Mouse (Mus musculus): ENCODE results near the gene Tgfbrap1. TPM values are rescaled to one million over a fixed set of nuclear protein-coding genes. Genes with fewer than 3 reads are reported as not detected.

Gene Tgfbrap1
- 13.6 and 14.2 TPM in 2 replicates for polyA plus RNA-seq (2015; fragmentation: Nextera tagmentation; extraction: Ambion mirVana)

DNA sequence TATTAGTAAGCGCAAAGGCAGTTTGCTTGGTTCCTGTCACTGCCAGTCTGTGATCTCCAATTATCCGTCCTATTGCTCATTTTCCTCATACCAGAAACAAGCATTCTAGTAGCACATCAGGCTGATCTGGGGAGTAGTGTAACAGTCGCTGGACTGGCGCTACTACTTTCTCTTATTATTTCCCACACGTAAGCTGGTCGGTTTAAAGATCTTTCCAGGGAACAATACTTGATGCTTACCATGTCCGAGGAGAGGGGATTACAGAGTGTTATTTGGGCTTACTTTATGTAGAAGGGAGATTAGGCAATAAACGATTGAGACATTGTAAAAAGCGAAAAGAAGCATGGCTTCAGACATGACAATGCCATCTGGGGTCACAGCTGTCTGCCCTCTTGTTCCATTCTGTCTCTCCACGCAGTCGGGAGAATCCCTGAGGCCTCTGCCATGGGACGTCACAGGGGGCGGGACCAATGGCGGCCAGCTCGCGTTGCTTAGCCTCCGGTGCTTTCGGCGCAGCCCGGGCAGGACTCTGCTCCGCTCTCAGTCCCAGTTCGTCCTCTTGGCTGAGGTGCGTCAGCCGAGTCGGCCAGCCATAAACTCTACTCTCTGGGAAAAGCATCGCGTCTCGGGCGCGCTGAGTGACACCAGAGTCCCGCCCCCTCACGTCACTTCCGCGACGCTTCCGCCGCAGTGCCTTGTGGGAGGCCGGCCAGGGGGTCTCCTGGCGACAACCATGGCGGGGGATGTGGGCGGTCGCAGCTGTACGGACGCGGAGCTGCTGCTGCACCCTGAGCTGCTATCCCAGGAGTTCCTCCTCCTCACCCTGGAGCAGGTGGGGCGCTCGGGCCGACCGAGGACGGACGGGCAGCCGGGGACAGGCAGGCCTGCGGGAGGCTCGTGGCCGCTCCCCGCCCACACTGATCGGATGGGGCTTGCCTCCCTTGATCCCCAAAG, at the start of gene Tgfbrap1, which contains the start of gene AI597479:
Gene Tgfbrap1 (minus strand): TSS at position 607 of the 954 bp plus-strand sequence.
Gene AI597479 (plus strand): TSS at position 680 of the 954 bp plus-strand sequence.
- WGBS: 1% methylated on average over 57 of the region's 57 CpGs

DNA sequence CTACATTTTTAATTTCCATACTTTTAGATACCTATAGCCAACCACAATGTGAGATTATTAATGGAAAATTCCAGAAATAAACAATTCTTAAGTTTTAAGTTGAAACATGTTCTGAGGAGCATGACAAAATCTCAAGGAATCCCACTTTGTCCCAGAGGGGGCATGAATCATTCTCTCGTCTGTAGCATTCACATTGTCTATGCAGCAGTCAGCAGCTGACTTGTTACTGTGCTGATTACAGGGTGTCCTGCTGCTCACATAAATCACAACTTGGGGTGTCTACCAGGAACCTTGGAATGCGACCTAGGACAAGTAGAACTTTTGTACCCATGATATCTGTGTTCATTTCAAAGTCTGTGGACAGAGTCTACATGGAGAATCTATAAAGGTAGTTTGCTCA, 49.0 kb upstream of the Tgfbrap1 start:
- no peak for ATAC-seq (ENCODE audit: low read depth)
- no peak overlapping the region for H3K27ac ChIP-seq (replicated peaks)
- no peaks in the 10 kb centered on the region for H3K4me1 ChIP-seq (replicated peaks)
- H3K4me2 ChIP-seq: no peak overlapping the region
- H3K27me3 ChIP-seq: no peaks in the 10 kb centered on the region
- no peak overlapping the region for H3K9ac ChIP-seq
- no peaks in the 10 kb centered on the region for H3K36me3 ChIP-seq
- 46% methylated on average over 2 of the region's 2 CpGs for WGBS
- no peaks in the 10 kb centered on the region for H3K9me3 ChIP-seq
- H3K4me3 ChIP-seq: no peak overlapping the region

More for the DNA sequence above, at the start of gene Tgfbrap1, which contains the start of gene AI597479:
- ATAC-seq (ENCODE audit: low read depth): peak; percentile 97
- peaks cover 24% of the 10 kb centered on the region for H3K36me3 ChIP-seq
- H3K9ac ChIP-seq: peak within 1 kb of the TSS; percentile 94
- peak within 1 kb of the TSS; percentile 98 for H3K27ac ChIP-seq (replicated peaks)
- H3K9me3 ChIP-seq: no peaks in the 10 kb centered on the region
- peak within 1 kb of the TSS; percentile 89 for H3K4me2 ChIP-seq
- peaks cover 34% of the 10 kb centered on the region for H3K4me1 ChIP-seq (replicated peaks)
- no peaks in the 10 kb centered on the region for H3K27me3 ChIP-seq
- H3K4me3 ChIP-seq: peak within 1 kb of the TSS; percentile 91

DNA sequence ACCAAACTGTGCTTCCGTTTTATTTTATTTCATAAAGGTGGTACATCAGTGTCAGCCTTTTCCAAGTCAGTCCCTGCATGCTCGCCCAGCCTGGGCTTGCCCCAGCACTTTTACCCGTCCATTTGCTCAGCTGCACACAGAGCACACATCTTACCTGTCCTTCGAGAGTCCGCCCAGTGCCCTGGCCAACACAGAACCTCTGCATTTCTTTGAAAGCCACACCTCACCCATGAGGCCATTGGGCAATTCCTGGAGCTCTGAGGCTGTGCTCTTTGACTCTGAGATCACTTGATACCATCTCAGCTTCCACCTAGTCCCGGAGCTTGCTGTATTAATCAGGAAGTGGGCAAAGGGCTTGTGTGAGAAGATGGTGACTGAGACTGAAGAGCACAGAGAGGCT, 47.0 kb upstream of the Tgfbrap1 start:
- H3K4me2 ChIP-seq: no peak overlapping the region
- no peaks in the 10 kb centered on the region for H3K27me3 ChIP-seq
- WGBS: 89% methylated on average over 6 of the region's 6 CpGs
- H3K4me1 ChIP-seq (replicated peaks): no peaks in the 10 kb centered on the region
- no peak overlapping the region for H3K9ac ChIP-seq
- H3K36me3 ChIP-seq: no peaks in the 10 kb centered on the region
- no peak overlapping the region for H3K4me3 ChIP-seq
- H3K27ac ChIP-seq (replicated peaks): no peak overlapping the region
- ATAC-seq (ENCODE audit: low read depth): no peak
- H3K9me3 ChIP-seq: no peaks in the 10 kb centered on the region

DNA sequence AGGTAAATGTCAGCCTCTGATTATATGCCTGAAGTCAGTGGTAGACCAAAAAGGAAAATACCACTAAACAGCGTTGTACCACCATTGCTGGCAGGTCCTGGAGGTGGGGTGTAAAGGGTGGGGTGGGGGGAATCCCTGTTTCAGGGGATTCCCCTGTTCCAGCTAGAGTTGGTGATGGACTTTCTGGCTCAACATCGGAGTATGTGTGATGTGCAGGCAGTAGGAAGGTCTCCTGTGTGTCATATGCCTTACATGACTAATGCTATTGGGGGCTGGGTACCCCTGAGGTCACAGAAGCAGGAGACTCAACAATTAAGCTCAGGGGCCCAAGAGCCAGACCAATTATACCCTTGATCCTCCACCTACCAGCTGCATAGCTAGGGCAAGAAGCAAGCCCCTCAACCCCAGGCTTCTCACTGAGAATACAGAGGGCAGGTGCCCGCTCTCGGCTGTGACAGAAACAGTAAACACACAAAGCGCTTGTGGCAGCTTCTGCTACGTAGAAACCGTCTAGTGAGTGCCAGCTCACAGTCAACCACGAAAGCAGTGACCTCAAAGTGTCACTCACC, 46.0 kb upstream of the Tgfbrap1 start:
- H3K4me3 ChIP-seq: no peak overlapping the region
- WGBS: 92% methylated on average over 8 of the region's 8 CpGs

DNA sequence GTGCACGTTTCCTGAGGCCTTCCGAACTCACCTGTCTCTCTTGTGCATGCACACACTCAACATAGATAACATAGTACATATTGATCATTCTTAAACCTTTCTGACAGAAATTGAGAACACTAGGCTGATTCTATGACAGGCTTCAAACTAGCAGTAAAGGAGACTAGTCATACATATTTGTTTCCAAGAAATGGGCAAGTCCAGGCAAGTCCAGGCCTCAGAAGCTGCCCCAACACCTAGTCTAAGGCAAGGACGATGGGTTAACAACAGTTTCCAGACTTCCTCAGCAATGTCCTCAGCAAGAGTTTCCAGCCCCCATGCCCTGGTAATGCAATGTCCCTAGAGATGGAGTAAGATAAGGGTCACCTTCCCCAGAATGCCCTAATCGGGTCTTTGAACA, 45.4 kb upstream of the Tgfbrap1 start:
- Histone ChIP-seq H3K4me3 (no peak overlapping the region), H3K27ac (replicated peaks) (no peak overlapping the region), H3K9me3 (no peaks in the 10 kb centered on the region), H3K4me2 (no peak overlapping the region), H3K9ac (no peak overlapping the region), H3K36me3 (no peaks in the 10 kb centered on the region), H3K4me1 (replicated peaks) (no peaks in the 10 kb centered on the region), H3K27me3 (no peaks in the 10 kb centered on the region)
- ATAC-seq (ENCODE audit: low read depth): no peak
- 93% methylated on average over 4 of the region's 4 CpGs for WGBS

More for the DNA sequence above, 46.0 kb upstream of the Tgfbrap1 start:
- Histone ChIP-seq H3K9me3 (no peaks in the 10 kb centered on the region), H3K9ac (no peak overlapping the region), H3K36me3 (no peaks in the 10 kb centered on the region), H3K27ac (replicated peaks) (no peak overlapping the region), H3K4me1 (replicated peaks) (no peaks in the 10 kb centered on the region), H3K4me2 (no peak overlapping the region), H3K27me3 (no peaks in the 10 kb centered on the region)
- ATAC-seq (ENCODE audit: low read depth): no peak

DNA sequence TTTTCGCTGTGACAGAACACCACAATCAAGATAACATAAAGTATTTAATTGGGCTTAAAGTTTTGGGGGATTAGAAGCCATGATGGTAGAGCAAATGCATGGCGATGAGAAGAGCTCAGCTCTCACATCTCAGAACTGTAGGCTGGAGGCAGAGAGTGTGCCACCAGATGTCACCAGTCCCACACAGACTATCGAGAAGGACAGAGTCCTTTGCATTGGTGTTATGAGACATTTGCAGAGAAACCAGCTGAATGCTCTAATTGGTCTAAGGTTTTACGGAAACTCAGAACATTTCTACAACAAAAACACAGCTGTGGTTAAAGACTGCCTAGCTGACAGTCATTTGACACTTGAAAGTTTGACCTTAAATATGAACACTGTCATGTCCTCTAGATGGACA, 44.8 kb upstream of the Tgfbrap1 start:
- no peak overlapping the region for H3K4me3 ChIP-seq
- H3K27me3 ChIP-seq: no peaks in the 10 kb centered on the region
- no peaks in the 10 kb centered on the region for H3K9me3 ChIP-seq
- H3K4me2 ChIP-seq: no peak overlapping the region
- no peak overlapping the region for H3K9ac ChIP-seq
- H3K4me1 ChIP-seq (replicated peaks): no peaks in the 10 kb centered on the region
- 84% methylated on average over 4 of the region's 4 CpGs for WGBS
- ATAC-seq (ENCODE audit: low read depth): no peak
- H3K27ac ChIP-seq (replicated peaks): no peak overlapping the region
- H3K36me3 ChIP-seq: no peaks in the 10 kb centered on the region

DNA sequence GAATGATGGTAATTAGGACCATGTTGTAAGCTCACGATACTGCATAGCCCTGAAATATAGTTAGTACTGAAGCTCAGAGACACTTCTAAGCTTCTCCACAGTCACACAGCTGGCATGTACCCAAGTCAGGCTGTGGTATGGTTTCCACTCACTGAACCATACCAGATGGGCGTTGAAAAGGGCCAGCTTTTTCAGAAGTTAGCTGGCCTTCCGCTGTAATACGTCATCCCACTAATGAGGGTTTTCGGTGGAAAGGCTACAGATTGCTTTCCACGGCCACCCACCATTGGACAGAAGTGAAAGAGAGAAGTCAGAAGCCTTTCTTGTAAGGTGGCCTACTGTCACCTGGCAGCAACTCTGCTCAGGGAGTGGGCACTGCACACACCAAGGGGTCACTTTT, 44.4 kb upstream of the Tgfbrap1 start:
- H3K9me3 ChIP-seq: no peaks in the 10 kb centered on the region
- no peaks in the 10 kb centered on the region for H3K27me3 ChIP-seq
- WGBS: 77% methylated on average over 6 of the region's 6 CpGs
- H3K27ac ChIP-seq (replicated peaks): no peak overlapping the region
- no peaks in the 10 kb centered on the region for H3K36me3 ChIP-seq
- no peak for ATAC-seq (ENCODE audit: low read depth)
- no peak overlapping the region for H3K9ac ChIP-seq
- H3K4me3 ChIP-seq: no peak overlapping the region
- H3K4me1 ChIP-seq (replicated peaks): no peaks in the 10 kb centered on the region
- H3K4me2 ChIP-seq: no peak overlapping the region

DNA sequence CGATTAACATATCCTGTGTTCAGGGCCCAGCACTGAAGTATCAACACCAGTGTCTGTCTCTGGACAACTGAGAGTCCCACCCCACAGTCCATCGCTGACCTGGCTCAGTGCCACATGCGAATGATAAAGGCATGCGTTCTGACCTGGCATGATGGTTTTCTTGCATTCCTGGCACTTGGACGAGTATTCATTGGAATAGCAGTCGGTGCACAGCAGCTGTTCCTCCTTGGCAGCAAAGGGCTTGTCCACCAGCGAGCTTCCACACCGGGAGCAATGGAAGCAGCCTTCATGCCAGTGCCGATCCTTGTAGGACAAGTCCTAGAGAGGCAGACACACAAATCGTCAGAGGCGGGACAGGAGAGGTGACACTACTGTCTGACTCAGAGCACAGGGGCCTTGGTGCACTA, 43.1 kb upstream of the Tgfbrap1 start:
- Histone ChIP-seq H3K27me3 (no peaks in the 10 kb centered on the region), H3K36me3 (no peaks in the 10 kb centered on the region), H3K4me2 (no peak overlapping the region), H3K9ac (no peak overlapping the region), H3K9me3 (no peaks in the 10 kb centered on the region), H3K27ac (replicated peaks) (no peak overlapping the region), H3K4me1 (replicated peaks) (no peaks in the 10 kb centered on the region), H3K4me3 (no peak overlapping the region)
- no peak for ATAC-seq (ENCODE audit: low read depth)
- 81% methylated on average over 11 of the region's 11 CpGs for WGBS

DNA sequence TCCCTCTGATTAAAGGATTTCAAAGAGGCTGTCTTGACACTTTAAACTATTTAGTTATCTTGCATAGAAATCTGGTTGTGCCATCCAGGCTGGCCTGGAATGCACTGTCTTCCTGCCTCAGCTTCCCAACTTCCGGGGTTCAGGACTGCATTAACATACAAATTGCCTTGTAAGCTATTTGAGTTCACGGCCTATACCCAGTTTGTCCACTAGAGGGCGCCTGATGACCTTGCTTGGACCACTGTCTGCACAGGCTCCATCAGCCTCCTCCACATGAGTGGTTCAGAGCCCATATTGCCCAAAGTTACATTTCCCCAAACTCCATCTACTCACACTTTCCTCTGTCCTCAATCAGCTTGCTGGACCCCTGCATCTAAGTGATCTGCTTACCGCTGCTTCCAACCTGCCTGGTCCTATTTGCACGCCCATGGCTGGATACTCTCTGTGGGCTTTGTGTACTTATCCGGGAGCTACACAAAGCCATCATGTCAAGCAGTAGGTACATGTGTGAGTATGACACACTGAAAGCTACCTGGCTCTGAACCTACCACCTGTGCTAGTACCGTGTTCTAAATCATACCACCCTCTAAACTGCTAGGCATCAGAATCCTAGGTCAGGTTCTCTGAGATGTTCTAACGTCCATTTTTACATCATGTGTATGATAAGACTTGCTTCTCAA, 41.3 kb upstream of the Tgfbrap1 start:
- H3K4me3 ChIP-seq: no peak overlapping the region
- 53% methylated on average over 8 of the region's 8 CpGs for WGBS
- H3K36me3 ChIP-seq: no peaks in the 10 kb centered on the region
- peak; percentile 82 for ATAC-seq (ENCODE audit: low read depth)
- H3K9me3 ChIP-seq: no peaks in the 10 kb centered on the region
- no peak overlapping the region for H3K27ac ChIP-seq (replicated peaks)
- H3K27me3 ChIP-seq: no peaks in the 10 kb centered on the region
- H3K9ac ChIP-seq: no peak overlapping the region
- H3K4me1 ChIP-seq (replicated peaks): no peaks in the 10 kb centered on the region
- H3K4me2 ChIP-seq: no peak overlapping the region

DNA sequence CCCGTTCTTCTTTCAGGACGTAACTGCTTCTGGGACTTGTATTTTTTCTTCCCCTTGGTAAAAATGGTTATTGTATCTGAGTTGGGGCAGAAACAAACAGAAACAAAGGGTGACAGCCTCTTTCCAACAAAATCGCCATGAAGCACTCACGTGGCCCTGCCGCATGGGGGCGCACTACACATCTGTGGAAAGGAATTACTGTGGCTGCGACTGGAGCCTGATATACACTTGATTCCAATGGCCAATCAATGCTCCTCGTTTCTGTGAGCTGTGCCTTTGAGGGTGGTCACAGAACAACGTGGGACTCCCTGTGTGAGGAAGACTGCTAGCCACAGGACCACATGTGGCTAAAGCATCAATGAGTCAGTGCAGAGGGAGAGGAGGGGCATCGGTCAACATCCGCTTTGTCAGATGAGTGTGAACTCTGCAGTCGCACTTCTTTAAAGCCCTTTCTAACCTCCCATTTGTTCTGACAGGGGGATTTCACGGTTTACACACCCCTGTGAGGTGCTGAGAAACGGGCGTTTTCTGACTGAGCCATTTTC, 39.9 kb upstream of the Tgfbrap1 start:
- Histone ChIP-seq H3K4me2 (no peak overlapping the region), H3K36me3 (no peaks in the 10 kb centered on the region), H3K27ac (replicated peaks) (no peak overlapping the region), H3K9ac (no peak overlapping the region), H3K27me3 (no peaks in the 10 kb centered on the region), H3K4me1 (replicated peaks) (no peaks in the 10 kb centered on the region), H3K9me3 (no peaks in the 10 kb centered on the region), H3K4me3 (no peak overlapping the region)
- 73% methylated on average over 15 of the region's 15 CpGs for WGBS
- ATAC-seq (ENCODE audit: low read depth): no peak

DNA sequence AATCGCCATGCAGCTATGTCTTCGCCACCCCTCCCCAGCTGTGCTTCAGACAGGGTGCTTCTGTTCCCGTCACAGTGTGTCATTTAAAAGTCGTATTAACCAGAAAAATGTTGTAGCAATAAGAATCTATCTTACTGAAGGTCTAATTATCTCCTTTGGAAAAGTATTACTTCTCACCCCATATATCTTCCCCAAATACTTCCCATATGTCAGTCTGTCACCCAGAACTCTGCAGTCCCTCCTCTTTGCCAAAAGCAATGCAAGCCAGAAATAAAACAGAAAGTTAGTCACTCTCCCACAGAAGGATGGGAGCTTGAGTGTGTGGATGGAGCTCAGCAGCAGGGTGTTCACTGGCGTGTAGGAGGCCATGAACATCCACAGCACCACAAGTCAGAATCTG, 38.9 kb upstream of the Tgfbrap1 start:
- Histone ChIP-seq H3K27ac (replicated peaks) (no peak overlapping the region), H3K9me3 (no peaks in the 10 kb centered on the region)
- 88% methylated on average over 5 of the region's 5 CpGs for WGBS

More for the DNA sequence above, 38.9 kb upstream of the Tgfbrap1 start:
- no peaks in the 10 kb centered on the region for H3K36me3 ChIP-seq
- H3K27me3 ChIP-seq: no peaks in the 10 kb centered on the region
- H3K4me2 ChIP-seq: no peak overlapping the region
- H3K4me1 ChIP-seq (replicated peaks): no peaks in the 10 kb centered on the region
- H3K9ac ChIP-seq: no peak overlapping the region
- ATAC-seq (ENCODE audit: low read depth): no peak
- no peak overlapping the region for H3K4me3 ChIP-seq
